Mouse (Mus musculus) stomach, embryonic 15.5 days (tissue): ENCODE measurements at regions not wholly inside any gene's neighbourhood (a gene's known extent, or its start where the extent isn't known, plus 50 kb on each side); places are given as distances from the start of the nearest gene placed in this dataset.

Experiments used
- ATAC-seq: fragments of 200-750 bp; cut with Nextera tagmentation; 2 replicates; pipeline ENCODE4 v1.8.0; 2017; ENCODE audit warnings: low read depth, moderate number of reproducible peaks, moderate TSS enrichment; ENCODE audit not compliant: insufficient read depth, low FRiP score
- H3K27ac ChIP-seq: fragments of 300-500 bp; sonication (generic); 2 replicates; pipeline ENCODE4 v1.5.1; 2015; ENCODE audit warnings: mild to moderate bottlenecking, inconsistent platforms
- H3K27me3 ChIP-seq: fragments of 300-500 bp; sonication (generic); replicated peaks from 2 replicates; pipeline ENCODE4 v1.6.1; 2015; ENCODE audit warnings: inconsistent platforms
- H3K36me3 ChIP-seq: fragments of 300-500 bp; sonication (generic); 2 replicates; pipeline ENCODE4 v1.6.1; 2015; ENCODE audit warnings: inconsistent platforms
- H3K4me1 ChIP-seq: fragments of 300-500 bp; sonication (generic); 2 replicates; pipeline ENCODE4 v1.6.1; 2015; ENCODE audit warnings: inconsistent platforms
- H3K4me2 ChIP-seq: fragments of 300-500 bp; sonication (generic); 2 replicates; pipeline ENCODE4 v1.6.1; 2015; ENCODE audit warnings: mild to moderate bottlenecking, inconsistent platforms
- H3K4me3 ChIP-seq: fragments of 300-500 bp; sonication (generic); replicated peaks from 2 replicates; pipeline ENCODE4 v1.5.1; 2015; ENCODE audit warnings: inconsistent platforms
- H3K9ac ChIP-seq: fragments of 300-500 bp; sonication (generic); 2 replicates; pipeline ENCODE4 v1.6.1; 2015; ENCODE audit warnings: inconsistent platforms
- H3K9me3 ChIP-seq: fragments of 300-500 bp; sonication (generic); 2 replicates; pipeline ENCODE4 v1.6.1; 2016; ENCODE audit warnings: inconsistent platforms
- WGBS: fragments of 180-500 bp; shearing (Covaris S2); methylation state at CpG from one replicate; pipeline ENCODE4 v1.1.7; 2015; 5-methylcytosine and 5-hydroxymethylcytosine counted together

GRCm38 (mm10) chr13:28571716-28572115 is 314.4 kb downstream of the Gm11361 start:
- no peak for ATAC-seq
- Histone ChIP-seq H3K4me1 (no peaks in the 10 kb centered on the region), H3K9ac (no peak overlapping the region), H3K9me3 (no peaks in the 10 kb centered on the region), H3K4me2 (no peak overlapping the region), H3K4me3 (no peak overlapping the region), H3K27me3 (no peaks in the 10 kb centered on the region), H3K36me3 (no peaks in the 10 kb centered on the region), H3K27ac (no peak overlapping the region)
- WGBS, result 76% methylated on average over 5 of the region's 5 CpGs

GRCm38 (mm10) chr13:28563585-28563984 is 306.3 kb downstream of the Gm11361 start:
- no peak overlapping the region for H3K4me3 ChIP-seq
- no peaks in the 10 kb centered on the region for H3K27me3 ChIP-seq
- H3K9ac ChIP-seq, result no peak overlapping the region
- H3K4me1 ChIP-seq, result no peaks in the 10 kb centered on the region
- no peak overlapping the region for H3K27ac ChIP-seq
- no peaks in the 10 kb centered on the region for H3K36me3 ChIP-seq
- 61% methylated on average over 2 of the region's 2 CpGs for WGBS
- H3K9me3 ChIP-seq, result no peaks in the 10 kb centered on the region
- ATAC-seq, result no peak
- no peak overlapping the region for H3K4me2 ChIP-seq

DNA sequence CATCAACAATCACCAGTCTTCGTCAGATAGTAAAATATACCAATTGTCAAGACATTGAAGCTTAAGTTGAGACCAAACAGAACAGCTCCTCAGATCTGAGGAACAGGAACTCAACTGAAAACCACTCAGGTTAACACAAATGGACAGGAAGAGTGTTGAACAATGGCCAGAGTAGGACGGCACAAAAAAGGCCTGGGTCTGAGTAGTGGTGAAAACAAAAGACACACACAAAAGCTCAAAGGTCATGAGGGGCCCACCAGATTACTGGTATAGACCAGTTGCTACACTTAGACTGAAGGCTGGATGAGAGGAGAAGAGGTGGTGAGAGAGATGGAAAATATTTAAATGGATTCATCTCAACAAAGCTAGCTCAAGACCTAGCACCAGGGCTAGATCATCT is 302.8 kb downstream of the Gm11361 start:
- Histone ChIP-seq H3K36me3 (no peaks in the 10 kb centered on the region), H3K4me2 (no peak overlapping the region), H3K9me3 (no peaks in the 10 kb centered on the region), H3K4me3 (no peak overlapping the region), H3K9ac (no peak overlapping the region), H3K27ac (no peak overlapping the region), H3K4me1 (peaks cover 4% of the 10 kb centered on the region; the same call in 1 of the 2 replicates), H3K27me3 (no peaks in the 10 kb centered on the region)
- no peak for ATAC-seq
- WGBS, result 79% methylated on average over 2 of the region's 2 CpGs

DNA sequence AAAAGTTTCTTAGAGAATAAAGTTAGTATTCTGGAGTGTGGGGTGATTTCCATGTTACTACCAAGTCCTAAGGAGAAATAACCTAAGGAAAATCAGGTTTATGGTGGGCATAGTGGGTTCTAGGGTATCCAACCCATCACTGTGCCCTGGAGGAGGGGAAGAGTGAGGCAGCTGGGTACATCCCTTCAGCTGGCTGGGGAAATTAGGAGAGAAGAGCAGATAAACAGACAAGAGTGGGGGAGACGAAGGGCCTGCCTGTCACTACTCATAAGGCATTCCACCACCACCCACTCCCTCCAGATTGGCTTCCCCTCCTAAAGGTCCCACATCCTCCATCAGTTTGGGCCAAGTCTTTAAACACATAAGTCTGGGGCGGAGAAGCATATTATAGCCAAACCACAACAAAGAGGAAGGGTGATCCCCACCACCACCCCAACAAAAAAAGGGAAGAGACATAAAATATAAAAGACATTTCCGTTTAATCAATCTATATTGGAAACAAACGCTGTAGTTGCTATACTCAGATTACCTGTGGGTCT is 299.8 kb downstream of the Gm11361 start:
- H3K4me3 ChIP-seq, result no peak overlapping the region
- H3K4me1 ChIP-seq, result peaks cover 6% of the 10 kb centered on the region; the same call in 1 of the 2 replicates
- no peak overlapping the region for H3K27ac ChIP-seq
- no peaks in the 10 kb centered on the region for H3K9me3 ChIP-seq
- H3K27me3 ChIP-seq, result no peaks in the 10 kb centered on the region
- ATAC-seq, result no peak
- H3K36me3 ChIP-seq, result no peaks in the 10 kb centered on the region
- no peak overlapping the region for H3K4me2 ChIP-seq
- 77% methylated on average over 4 of the region's 4 CpGs for WGBS
- H3K9ac ChIP-seq, result no peak overlapping the region

DNA sequence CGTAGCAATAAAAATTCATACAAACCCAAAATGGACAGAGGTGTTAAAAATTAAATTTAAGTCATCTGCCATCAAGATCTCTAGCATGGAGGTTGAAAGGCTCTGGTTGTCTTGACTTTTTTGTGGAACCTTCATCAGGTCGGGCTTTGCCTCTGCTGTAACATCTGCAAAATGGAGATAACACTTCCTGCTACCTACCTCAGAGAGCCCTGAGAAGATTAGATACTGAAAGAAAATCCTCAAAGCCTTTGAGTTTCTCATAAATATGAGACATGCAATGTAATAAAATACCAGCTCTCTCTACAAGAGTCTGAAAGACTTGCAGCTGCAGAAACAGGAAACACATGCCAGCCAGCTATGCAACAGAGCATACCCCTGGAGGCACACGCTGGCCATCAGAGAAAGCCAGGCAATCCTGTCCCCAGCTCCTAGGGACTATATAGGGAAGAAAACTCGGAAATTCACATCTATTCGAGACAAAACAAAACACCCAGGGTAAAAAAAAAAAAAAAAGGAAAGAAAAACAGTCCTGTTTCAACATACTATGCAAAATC is 299.1 kb downstream of the Gm11361 start:
- H3K4me3 ChIP-seq, result no peak overlapping the region
- 64% methylated on average over 5 of the region's 5 CpGs for WGBS
- H3K36me3 ChIP-seq, result no peaks in the 10 kb centered on the region
- no peak overlapping the region for H3K27ac ChIP-seq
- peaks cover 6% of the 10 kb centered on the region; the same call in 1 of the 2 replicates for H3K4me1 ChIP-seq
- H3K27me3 ChIP-seq, result no peaks in the 10 kb centered on the region
- ATAC-seq, result no peak; the same call in 1 of the 2 replicates
- H3K4me2 ChIP-seq, result no peak overlapping the region
- no peak overlapping the region for H3K9ac ChIP-seq
- H3K9me3 ChIP-seq, result no peaks in the 10 kb centered on the region

DNA sequence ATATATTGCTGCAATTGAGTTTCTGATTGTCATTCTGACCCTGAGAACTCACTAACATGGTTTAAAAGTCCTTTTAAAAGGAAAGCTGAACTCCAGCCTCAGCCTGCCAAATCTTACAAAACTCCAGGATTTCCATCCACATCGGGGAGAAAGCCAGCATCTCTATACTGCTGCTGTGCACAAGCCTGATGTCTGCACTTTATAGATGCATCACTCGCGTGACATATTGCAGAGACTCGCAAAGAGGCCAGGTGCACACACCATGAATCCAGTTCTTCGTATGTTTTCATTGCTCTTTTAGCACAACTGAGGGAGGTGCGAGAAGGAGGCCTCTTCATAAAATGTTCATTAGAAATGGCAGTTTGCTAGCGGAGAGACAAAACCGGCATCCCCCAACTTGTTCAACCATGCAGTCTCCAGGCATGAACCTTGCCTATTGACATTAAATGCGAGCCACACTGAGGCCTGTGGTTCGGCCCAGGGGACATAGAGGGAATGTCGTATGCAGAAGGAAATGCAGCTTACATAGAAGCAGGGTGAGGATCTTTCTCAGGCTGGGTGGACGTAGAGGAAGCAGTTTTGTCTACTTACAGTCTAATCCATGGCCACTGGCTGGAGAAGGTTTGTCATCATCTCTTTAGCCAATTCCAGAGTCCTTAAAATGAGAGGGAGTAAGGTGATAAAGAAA is 297.0 kb downstream of the Gm11361 start:
- no peak overlapping the region for H3K9ac ChIP-seq
- H3K36me3 ChIP-seq, result no peaks in the 10 kb centered on the region
- no peak overlapping the region for H3K4me3 ChIP-seq
- H3K27ac ChIP-seq, result 0 out of 2 replicates have a peak overlapping the region, but pooled peaks have one; percentile 21
- no peaks in the 10 kb centered on the region for H3K9me3 ChIP-seq
- 74% methylated on average over 12 of the region's 12 CpGs for WGBS
- no peak for ATAC-seq
- H3K4me1 ChIP-seq, result peaks cover 6% of the 10 kb centered on the region; the same call in 1 of the 2 replicates
- no peaks in the 10 kb centered on the region for H3K27me3 ChIP-seq
- no peak overlapping the region for H3K4me2 ChIP-seq

- no peak for ATAC-seq
- Histone ChIP-seq H3K9ac (no peak overlapping the region), H3K27me3 (no peaks in the 10 kb centered on the region), H3K36me3 (no peaks in the 10 kb centered on the region), H3K9me3 (no peaks in the 10 kb centered on the region), H3K4me1 (peaks cover 6% of the 10 kb centered on the region; the same call in 1 of the 2 replicates), H3K4me2 (no peak overlapping the region), H3K4me3 (no peak overlapping the region), H3K27ac (peak overlapping the region; percentile 36; the same call in 1 of the 2 replicates)
- 51% methylated on average over 10 of the region's 10 CpGs for WGBS
Observed at GRCm38 (mm10) chr13:28552974-28553750, 295.8 kb downstream of the Gm11361 start.

GRCm38 (mm10) chr13:28551555-28551954 is 294.2 kb downstream of the Gm11361 start:
- ATAC-seq, result no peak
- no peak overlapping the region for H3K27ac ChIP-seq
- WGBS, result 71% methylated on average over 6 of the region's 6 CpGs

GRCm38 (mm10) chr13:28545797-28546196 is 288.5 kb downstream of the Gm11361 start:
- H3K9ac ChIP-seq, result no peak overlapping the region
- peak; percentile 86 for ATAC-seq
- H3K36me3 ChIP-seq, result no peaks in the 10 kb centered on the region
- no peak overlapping the region for H3K4me3 ChIP-seq
- no peaks in the 10 kb centered on the region for H3K9me3 ChIP-seq
- no peak overlapping the region for H3K4me2 ChIP-seq
- WGBS, result 65% methylated on average over 1 of the region's 1 CpGs
- H3K27me3 ChIP-seq, result no peaks in the 10 kb centered on the region
- H3K27ac ChIP-seq, result no peak overlapping the region
- H3K4me1 ChIP-seq, result no peaks in the 10 kb centered on the region; the same call in 1 of the 2 replicates

More at GRCm38 (mm10) chr13:28551555-28551954, 294.2 kb downstream of the Gm11361 start:
- Histone ChIP-seq H3K4me1 (peaks cover 2% of the 10 kb centered on the region; the same call in 1 of the 2 replicates), H3K9ac (no peak overlapping the region), H3K9me3 (no peaks in the 10 kb centered on the region), H3K4me3 (no peak overlapping the region), H3K36me3 (no peaks in the 10 kb centered on the region), H3K27me3 (no peaks in the 10 kb centered on the region), H3K4me2 (no peak overlapping the region)

DNA sequence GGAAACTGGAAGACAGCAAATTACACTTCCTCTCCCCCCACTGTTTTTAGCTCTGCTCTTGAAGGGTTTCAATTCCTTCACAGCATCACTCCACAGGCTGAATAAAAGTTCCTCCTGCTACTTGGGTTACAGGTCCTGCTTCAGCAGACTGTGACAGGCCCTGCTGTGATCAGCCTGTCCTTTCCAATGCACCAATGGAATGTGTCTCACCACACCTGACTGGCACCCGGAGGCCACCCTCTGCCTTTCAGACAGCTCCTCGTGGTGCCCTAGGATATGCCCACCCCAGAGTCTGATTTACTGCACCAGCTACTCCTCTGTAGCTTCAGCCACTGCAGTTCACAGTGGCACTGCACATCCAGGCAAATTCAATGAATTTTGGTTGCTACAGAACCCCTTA is 288.0 kb downstream of the Gm11361 start:
- Histone ChIP-seq H3K9ac (no peak overlapping the region), H3K36me3 (no peaks in the 10 kb centered on the region), H3K4me1 (no peaks in the 10 kb centered on the region; the same call in 1 of the 2 replicates), H3K4me3 (no peak overlapping the region), H3K4me2 (no peak overlapping the region), H3K27me3 (no peaks in the 10 kb centered on the region), H3K9me3 (no peaks in the 10 kb centered on the region), H3K27ac (peak overlapping the region; percentile 33; the same call in 1 of the 2 replicates)
- ATAC-seq, result no peak
- WGBS, result 32% methylated on average over 2 of the region's 2 CpGs

DNA sequence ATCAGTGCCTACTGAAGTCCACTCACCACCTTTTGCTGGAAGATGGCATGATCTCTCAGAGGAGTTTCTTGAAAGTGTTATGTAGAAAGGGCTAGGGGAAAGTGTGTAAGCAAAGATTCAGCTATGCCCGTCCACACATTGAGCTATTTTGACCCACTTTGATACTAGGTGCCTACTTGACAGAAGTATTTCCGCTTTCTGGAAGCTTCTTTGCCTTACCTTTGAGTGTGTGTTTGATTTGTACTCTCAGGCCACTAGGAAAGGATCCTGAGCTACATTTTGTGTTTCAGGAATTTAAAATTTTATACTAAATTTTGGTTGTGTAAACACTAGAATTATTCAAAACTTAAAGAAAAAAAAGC is 287.5 kb downstream of the Gm11361 start:
- no peaks in the 10 kb centered on the region for H3K36me3 ChIP-seq
- ATAC-seq, result no peak
- H3K9ac ChIP-seq, result no peak overlapping the region
- no peaks in the 10 kb centered on the region for H3K9me3 ChIP-seq
- H3K4me2 ChIP-seq, result no peak overlapping the region
- 76% methylated on average over 2 of the region's 2 CpGs for WGBS
- H3K4me1 ChIP-seq, result no peaks in the 10 kb centered on the region; the same call in 1 of the 2 replicates
- no peaks in the 10 kb centered on the region for H3K27me3 ChIP-seq
- H3K4me3 ChIP-seq, result no peak overlapping the region
- no peak overlapping the region for H3K27ac ChIP-seq
